ENCODE assay signal across 28 mouse cellular contexts in genomic region chr4:5294030-5294429, GRCm38 (mm10).
DNase-seq lines count a peak whose midpoint lies in the region; TF ChIP-seq lines count a peak whose summit lies in the region.
"Had no signal": no experiment of that assay in that cellular context is flagged by ENCODE, and none has a peak within 500 bp of the region (broad histone marks: within the 10 kb centered on the region; RNA-seq: fewer than 3 reads in every experiment).

No protein-coding gene starts in this region.

- intact Hi-C loops in gastrocnemius, adult 2 months (cut with DNase I) = no loop called here

- H3K27ac ChIP-seq in gastrocnemius, adult 2 months = no peak overlapping the region
- H3K27ac ChIP-seq in layer of hippocampus, adult 2 months = no peak overlapping the region
- H3K27ac ChIP-seq: heart, embryonic 13.5 days; hindbrain, embryonic 15.5 days; liver, embryonic 14.5 days; lung, embryonic 15.5 days; midbrain, embryonic 12.5 days; neural tube, embryonic 12.5 days had no signal

- TF ChIP-seq CTCF in gastrocnemius, adult 2 months (IDR thresholded peaks at IDR 0.05) = peak; percentile 13; the same call in 1 of the 2 replicates
- TF ChIP-seq CTCF in layer of hippocampus, adult 2 months (conservative IDR thresholded peaks at IDR 0.05) = peak; percentile 62
- 0 out of 2 replicates have a peak, but pooled peaks have one; percentile 12 for TF ChIP-seq CTCF in E14TG2a.4 (conservative IDR thresholded peaks at IDR 0.05; ENCODE audit: low read length)

- no peaks in the 10 kb centered on the region for H3K4me1 ChIP-seq in E14TG2a.4 (replicated peaks; ENCODE audit: low read depth, low read length)
- H3K4me1 ChIP-seq: heart, embryonic 13.5 days; hindbrain, embryonic 15.5 days; lung, embryonic 15.5 days; megakaryocyte, embryonic 14.5 days; midbrain, embryonic 12.5 days; neural tube, embryonic 12.5 days had no signal

- no peaks in the 10 kb centered on the region for H3K27me3 ChIP-seq in E14TG2a.4 (ENCODE audit: insufficient read depth, low read length)
- H3K27me3 ChIP-seq: heart, embryonic 13.5 days; hindbrain, embryonic 15.5 days; lung, embryonic 15.5 days; megakaryocyte, embryonic 14.5 days; midbrain, embryonic 12.5 days; neural tube, embryonic 12.5 days; Patski had no signal

- no peak overlapping the region for H3K4me3 ChIP-seq in gastrocnemius, adult 2 months
- H3K4me3 ChIP-seq in layer of hippocampus, adult 2 months = no peak overlapping the region
- H3K4me3 ChIP-seq in E14TG2a.4 (replicated peaks; ENCODE audit: low read length) = no peak overlapping the region
- H3K4me3 ChIP-seq: erythroblast, embryonic 14.5 days; heart, embryonic 13.5 days; hindbrain, embryonic 15.5 days; lung, embryonic 15.5 days; megakaryocyte, embryonic 14.5 days; midbrain, embryonic 12.5 days; myocyte; neural tube, embryonic 12.5 days had no signal

- no peak for DNase-seq in gastrocnemius, adult 2 months
- DNase-seq in gastrocnemius, adult 8-10 months (ENCODE audit: low spot score in 2 of 2) = no peak
- DNase-seq in layer of hippocampus, adult 2 months (ENCODE audit: low spot score in 2 of 2) = no peak
- DNase-seq in layer of hippocampus, postnatal 10 days (ENCODE audit: low spot score in 2 of 2) = no peak
- peak; percentile 5 for DNase-seq in ZHBTc4 (ENCODE audit: low read depth, low spot score)
- no peak for DNase-seq in urinary bladder, adult 2 months (ENCODE audit: low spot score)
- no peak for DNase-seq in thymus, adult 18-20 months
- DNase-seq: adrenal gland, postnatal 36 days; B cell, adult 2 months; cerebellum, adult 8-10 months; gastrocnemius, postnatal 25 days; heart, postnatal 10 days; kidney, adult 8-10 months; kidney, postnatal 14 days; liver; lung, postnatal 4 days; right cerebral cortex, postnatal 4 days had no signal

- H3K36me3 ChIP-seq in E14TG2a.4 (ENCODE audit: insufficient read depth, low read length) = no peaks in the 10 kb centered on the region
- H3K36me3 ChIP-seq: heart, embryonic 13.5 days; hindbrain, embryonic 15.5 days; lung, embryonic 15.5 days; midbrain, embryonic 12.5 days; neural tube, embryonic 12.5 days had no signal

- H3K9me3 ChIP-seq in E14TG2a.4 (ENCODE audit: low read length) = no peaks in the 10 kb centered on the region
- H3K9me3 ChIP-seq: heart, embryonic 13.5 days; hindbrain, embryonic 15.5 days; lung, embryonic 15.5 days; midbrain, embryonic 12.5 days; neural tube, embryonic 12.5 days had no signal

Comparison
In these comparisons a context has a peak if more than half of its experiments do, and no peak if none do; other contexts are left out.
1. CTCF ChIP-seq: peak in every context shown above with its lines; median percentile 62 in layer of hippocampus, adult 2 months; 13 in gastrocnemius, adult 2 months; 12 in E14TG2a.4.